Mouse (Mus musculus): ENCODE data around the gene Tldc1. TPM values are rescaled to one million over a fixed set of nuclear protein-coding genes. Genes with fewer than 3 reads are reported as not detected.
A peak's percentile ranks its signal among the peaks of the same experiment; 100 is the strongest.

Gene Tldc1
- total and polyA plus RNA-seq, 2 experiments from 2014 or later: 9.4 to 21.0 TPM

DNA sequence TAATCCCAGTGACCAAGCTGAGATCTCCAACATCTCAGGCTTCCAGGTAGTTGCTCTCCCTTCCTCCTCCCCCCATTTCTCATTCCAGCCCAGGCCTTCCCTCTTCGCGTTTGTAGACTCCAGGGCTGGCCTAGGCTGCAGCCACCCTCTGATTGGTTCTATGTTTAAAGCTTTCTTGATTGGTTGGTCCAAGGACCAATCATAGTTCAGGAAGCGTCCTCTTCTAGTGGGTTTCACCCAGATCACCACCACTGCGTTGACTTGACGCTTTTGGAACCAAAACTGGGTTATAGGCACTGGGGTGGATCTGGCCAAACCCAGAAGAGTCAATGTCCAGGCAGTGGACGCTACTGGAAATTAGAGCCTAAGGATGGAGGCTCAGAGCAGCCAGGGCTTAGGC lies 55.9 kb downstream of the Tldc1 start:
- no peak overlapping the region for H3K4me2 ChIP-seq (ENCODE audit: low read depth)
- no peak overlapping the region for H3K4me3 ChIP-seq (ENCODE audit: low read depth, low read length)
- ATAC-seq (no peak), DNase-seq (no peak)
- no peaks in the 10 kb centered on the region for H3K4me1 ChIP-seq (ENCODE audit: insufficient read depth)
- 52% methylated on average over 6 of the region's 6 CpGs for WGBS
- H3K27me3 ChIP-seq (ENCODE audit: insufficient read depth, low read length): no peaks in the 10 kb centered on the region
- no peak overlapping the region for H3K27ac ChIP-seq (ENCODE audit: low read depth, low read length)
- no peaks in the 10 kb centered on the region for H3K9me3 ChIP-seq (ENCODE audit: low read length)
- no peak overlapping the region for H3K9ac ChIP-seq
- H3K36me3 ChIP-seq (ENCODE audit: insufficient read depth): no peaks in the 10 kb centered on the region
- no peak for TF ChIP-seq CTCF (IDR thresholded peaks at IDR 0.05; ENCODE audit: low read depth)

DNA sequence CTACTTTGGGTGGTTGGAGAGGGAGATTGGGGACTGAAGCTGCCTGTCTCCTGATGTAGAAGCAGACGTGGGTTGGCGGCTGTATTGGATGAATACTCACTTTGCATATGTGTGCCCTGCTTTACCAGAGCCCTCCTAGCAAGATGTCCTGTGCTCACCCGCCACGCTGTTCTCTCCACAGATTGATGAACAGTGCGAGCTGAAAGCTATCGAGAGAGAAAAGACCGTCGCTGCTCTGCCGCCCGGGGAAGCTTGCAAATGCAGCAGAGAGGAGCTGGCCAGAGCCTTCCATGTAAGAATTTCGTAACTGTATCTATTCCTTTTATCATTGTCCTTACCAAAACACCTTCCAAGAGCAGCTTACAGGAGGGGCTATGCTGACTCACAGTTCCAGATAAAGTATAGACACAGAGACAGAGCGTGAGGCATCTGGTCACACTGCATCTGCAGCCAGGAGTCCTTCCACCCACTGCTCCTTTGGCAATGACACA lies 59.2 kb downstream of the Tldc1 start:
- ATAC-seq (no peak), DNase-seq (no peak)
- Histone ChIP-seq H3K4me2 (ENCODE audit: low read depth) (no peak overlapping the region), H3K27ac (ENCODE audit: low read depth, low read length) (no peak overlapping the region), H3K9ac (no peak overlapping the region), H3K4me1 (ENCODE audit: insufficient read depth) (no peaks in the 10 kb centered on the region), H3K27me3 (ENCODE audit: insufficient read depth, low read length) (no peaks in the 10 kb centered on the region), H3K36me3 (ENCODE audit: insufficient read depth) (no peaks in the 10 kb centered on the region), H3K9me3 (ENCODE audit: low read length) (no peaks in the 10 kb centered on the region), H3K4me3 (ENCODE audit: low read depth, low read length) (no peak overlapping the region)
- WGBS: 73% methylated on average over 12 of the region's 12 CpGs
- no peak for TF ChIP-seq CTCF (IDR thresholded peaks at IDR 0.05; ENCODE audit: low read depth)

DNA sequence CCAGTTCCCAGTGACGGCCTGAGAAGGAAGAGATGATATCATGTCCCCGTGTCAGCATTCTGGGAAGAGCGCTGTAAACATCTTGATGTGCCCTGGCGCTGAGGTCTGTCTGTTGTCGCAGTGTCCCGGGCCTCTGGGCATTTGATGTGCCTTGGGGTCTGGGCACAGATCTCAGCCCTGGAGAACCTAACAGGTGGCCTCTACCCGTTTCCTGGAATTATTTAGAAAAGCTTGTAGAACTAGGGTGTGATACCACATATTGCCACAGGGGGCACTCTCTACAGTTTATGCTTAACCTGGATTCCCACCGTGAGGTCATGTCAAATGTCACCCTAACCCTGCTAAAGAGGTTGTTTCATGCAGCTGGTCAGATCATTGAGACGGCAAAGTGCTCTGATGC lies 60.5 kb downstream of the Tldc1 start:
- Histone ChIP-seq H3K4me2 (ENCODE audit: low read depth) (no peak overlapping the region), H3K36me3 (ENCODE audit: insufficient read depth) (no peaks in the 10 kb centered on the region), H3K9ac (no peak overlapping the region), H3K27ac (ENCODE audit: low read depth, low read length) (no peak overlapping the region), H3K4me1 (ENCODE audit: insufficient read depth) (no peaks in the 10 kb centered on the region), H3K4me3 (ENCODE audit: low read depth, low read length) (no peak overlapping the region), H3K9me3 (ENCODE audit: low read length) (no peaks in the 10 kb centered on the region), H3K27me3 (ENCODE audit: insufficient read depth, low read length) (no peaks in the 10 kb centered on the region)
- no peak for DNase-seq
- 61% methylated on average over 9 of the region's 9 CpGs for WGBS
- no peak for ATAC-seq
- TF ChIP-seq CTCF (IDR thresholded peaks at IDR 0.05; ENCODE audit: low read depth): peak; percentile 73

DNA sequence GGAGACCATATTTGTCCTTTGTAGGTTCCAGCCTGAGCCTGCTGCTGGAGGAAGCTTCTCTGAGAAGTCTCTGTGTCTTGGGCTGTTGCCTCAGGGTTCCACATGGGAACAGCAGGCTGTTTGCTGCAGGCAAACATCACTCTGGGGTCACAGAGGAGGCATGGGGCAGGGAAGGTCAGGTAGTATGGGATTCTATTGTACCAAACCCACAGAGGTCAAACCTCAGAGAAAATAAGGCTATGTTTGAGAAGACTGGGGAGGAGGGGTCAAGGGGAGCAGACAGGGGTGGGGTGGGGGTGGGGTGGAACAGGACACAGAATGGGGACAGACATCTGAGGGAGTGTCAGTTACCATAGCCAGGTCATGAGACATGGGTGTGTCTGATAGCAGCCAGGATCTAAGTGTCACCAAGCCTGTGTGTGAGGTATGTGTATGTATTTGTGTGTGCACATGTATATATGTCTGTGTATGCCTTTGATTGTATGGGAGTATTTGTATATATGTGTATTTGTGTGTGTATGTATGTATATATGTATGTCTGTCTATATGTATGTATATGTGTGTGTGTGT lies 61.4 kb downstream of the Tldc1 start:
- no peak overlapping the region for H3K4me2 ChIP-seq (ENCODE audit: low read depth)
- H3K4me3 ChIP-seq (ENCODE audit: low read depth, low read length): no peak overlapping the region
- no peaks in the 10 kb centered on the region for H3K9me3 ChIP-seq (ENCODE audit: low read length)
- no peaks in the 10 kb centered on the region for H3K27me3 ChIP-seq (ENCODE audit: insufficient read depth, low read length)
- H3K27ac ChIP-seq (ENCODE audit: low read depth, low read length): no peak overlapping the region
- DNase-seq (no peak), ATAC-seq (no peak)
- H3K9ac ChIP-seq: no peak overlapping the region
- H3K4me1 ChIP-seq (ENCODE audit: insufficient read depth): no peaks in the 10 kb centered on the region
- H3K36me3 ChIP-seq (ENCODE audit: insufficient read depth): no peaks in the 10 kb centered on the region
- no peak for TF ChIP-seq CTCF (IDR thresholded peaks at IDR 0.05; ENCODE audit: low read depth)

DNA sequence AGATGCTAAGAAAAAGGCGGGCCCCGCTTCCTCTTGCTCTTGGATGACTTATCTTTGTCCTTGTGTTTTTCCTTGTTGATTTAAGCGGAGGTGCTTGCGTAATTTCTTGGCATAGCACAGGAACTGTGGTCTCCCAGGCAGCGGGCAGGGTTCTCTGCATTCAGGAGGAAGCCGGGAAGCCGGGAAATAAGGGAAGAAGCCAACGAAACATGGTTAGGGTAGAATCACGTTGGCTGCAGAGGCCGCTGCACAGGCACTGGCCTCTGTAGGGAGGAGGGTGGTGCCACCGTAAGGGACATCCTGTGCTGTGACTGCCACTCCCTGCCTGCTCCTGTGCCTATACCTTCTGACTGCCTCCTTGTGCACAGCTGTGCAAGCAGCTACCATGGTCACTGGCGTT lies 63.0 kb downstream of the Tldc1 start:
- TF ChIP-seq CTCF (IDR thresholded peaks at IDR 0.05; ENCODE audit: low read depth): no peak
- no peak overlapping the region for H3K9ac ChIP-seq
- no peak for ATAC-seq
- no peak overlapping the region for H3K27ac ChIP-seq (ENCODE audit: low read depth, low read length)
- H3K4me1 ChIP-seq (ENCODE audit: insufficient read depth): no peaks in the 10 kb centered on the region
- H3K4me3 ChIP-seq (ENCODE audit: low read depth, low read length): no peak overlapping the region
- no peaks in the 10 kb centered on the region for H3K36me3 ChIP-seq (ENCODE audit: insufficient read depth)
- WGBS: 72% methylated on average over 12 of the region's 12 CpGs
- DNase-seq: no peak
- H3K4me2 ChIP-seq (ENCODE audit: low read depth): no peak overlapping the region
- H3K9me3 ChIP-seq (ENCODE audit: low read length): no peaks in the 10 kb centered on the region
- H3K27me3 ChIP-seq (ENCODE audit: insufficient read depth, low read length): no peaks in the 10 kb centered on the region

DNA sequence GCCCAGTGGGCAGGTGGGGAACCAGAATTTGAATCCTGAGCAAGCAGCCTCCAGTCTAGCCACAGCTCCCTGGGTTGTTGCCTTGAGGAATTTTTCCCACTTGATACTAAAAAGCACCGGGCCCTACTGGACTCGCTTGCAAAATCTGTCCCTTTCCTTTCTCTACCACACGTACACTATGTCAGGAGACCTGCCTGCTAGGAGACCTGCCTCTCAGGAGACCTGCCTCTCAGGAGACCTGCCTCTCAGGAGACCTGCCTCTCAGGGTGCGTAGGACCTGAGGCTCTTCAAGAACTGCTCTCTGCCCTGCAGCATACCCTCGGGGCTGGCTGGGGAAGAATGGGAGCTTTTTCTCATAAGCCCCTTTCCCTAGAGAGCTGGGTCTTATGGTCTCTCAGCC lies 64.8 kb downstream of the Tldc1 start:
- DNase-seq (no peak), ATAC-seq (no peak)
- Histone ChIP-seq H3K9ac (no peak overlapping the region), H3K27ac (ENCODE audit: low read depth, low read length) (no peak overlapping the region), H3K4me1 (ENCODE audit: insufficient read depth) (no peaks in the 10 kb centered on the region), H3K4me3 (ENCODE audit: low read depth, low read length) (no peak overlapping the region), H3K9me3 (ENCODE audit: low read length) (no peaks in the 10 kb centered on the region), H3K4me2 (ENCODE audit: low read depth) (no peak overlapping the region), H3K27me3 (ENCODE audit: insufficient read depth, low read length) (no peaks in the 10 kb centered on the region), H3K36me3 (ENCODE audit: insufficient read depth) (no peaks in the 10 kb centered on the region)
- no peak for TF ChIP-seq CTCF (IDR thresholded peaks at IDR 0.05; ENCODE audit: low read depth)
- 72% methylated on average over 5 of the region's 5 CpGs for WGBS

DNA sequence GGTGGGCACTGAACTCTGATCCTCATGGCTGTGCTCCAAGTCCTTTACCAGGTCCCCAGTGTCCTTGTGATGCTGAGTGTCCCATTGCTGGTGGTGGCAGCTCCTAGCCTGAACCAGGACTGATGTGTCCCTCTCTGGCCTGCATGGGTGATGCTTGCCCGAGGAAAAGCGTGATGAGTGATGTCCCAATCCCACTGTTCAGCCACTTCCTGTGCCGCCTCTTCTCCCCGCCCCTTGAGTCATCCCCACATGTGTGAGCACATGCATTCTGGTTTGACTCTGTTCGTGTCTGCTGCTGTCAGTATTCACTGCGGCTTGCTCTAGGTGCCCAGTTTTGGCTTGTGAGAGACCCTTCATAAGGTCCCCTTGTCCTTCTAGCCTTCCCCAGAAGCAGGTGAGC lies 66.0 kb downstream of the Tldc1 start:
- H3K9ac ChIP-seq: no peak overlapping the region

More for the DNA sequence above, 66.0 kb downstream of the Tldc1 start:
- no peak for ATAC-seq
- no peak overlapping the region for H3K4me2 ChIP-seq (ENCODE audit: low read depth)
- no peak for DNase-seq
- no peaks in the 10 kb centered on the region for H3K27me3 ChIP-seq (ENCODE audit: insufficient read depth, low read length)
- no peaks in the 10 kb centered on the region for H3K4me1 ChIP-seq (ENCODE audit: insufficient read depth)
- no peaks in the 10 kb centered on the region for H3K9me3 ChIP-seq (ENCODE audit: low read length)
- H3K36me3 ChIP-seq (ENCODE audit: insufficient read depth): no peaks in the 10 kb centered on the region
- WGBS: 87% methylated on average over 6 of the region's 6 CpGs
- no peak overlapping the region for H3K27ac ChIP-seq (ENCODE audit: low read depth, low read length)
- H3K4me3 ChIP-seq (ENCODE audit: low read depth, low read length): no peak overlapping the region
- TF ChIP-seq CTCF (IDR thresholded peaks at IDR 0.05; ENCODE audit: low read depth): no peak

Other genes with a start within 250 kb of the Tldc1 start
- 72.4 and 75.5 TPM in 2 replicates for gene Mbtps1, start 219.7 kb downstream of the Tldc1 start, total RNA-seq (2014; rRNA removed)
- gene Mbtps1, start 219.7 kb downstream of the Tldc1 start, polyA plus RNA-seq (2015; fragmentation: Nextera tagmentation; extraction: Ambion mirVana): 37.7 and 48.0 TPM in 2 replicates
- 144 and 158 TPM in 2 replicates for gene Hsdl1, start 203.2 kb downstream of the Tldc1 start, total RNA-seq (2014; rRNA removed)
- 144 and 164 TPM in 2 replicates for gene Hsdl1, start 203.2 kb downstream of the Tldc1 start, polyA plus RNA-seq (2015; fragmentation: Nextera tagmentation; extraction: Ambion mirVana)
- gene Dnaaf1, start 203.2 kb downstream of the Tldc1 start, total RNA-seq (2014; rRNA removed): 0.08 TPM in 1 of 2 replicates, not detected in the other
- 0.38 and 0.98 TPM in 2 replicates for gene Dnaaf1, start 203.2 kb downstream of the Tldc1 start, polyA plus RNA-seq (2015; fragmentation: Nextera tagmentation; extraction: Ambion mirVana)
- 17.6 and 21.1 TPM in 2 replicates for gene Taf1c, start 173.2 kb downstream of the Tldc1 start, total RNA-seq (2014; rRNA removed)
- 10.1 and 10.9 TPM in 2 replicates for gene Taf1c, start 173.2 kb downstream of the Tldc1 start, polyA plus RNA-seq (2015; fragmentation: Nextera tagmentation; extraction: Ambion mirVana)
- not detected in 2 replicates for gene Adad2, start 165.7 kb downstream of the Tldc1 start, total RNA-seq (2014; rRNA removed)
- gene Adad2, start 165.7 kb downstream of the Tldc1 start, polyA plus RNA-seq (2015; fragmentation: Nextera tagmentation; extraction: Ambion mirVana): 0.09 and 0.16 TPM in 2 replicates
- 0.38 and 1.5 TPM in 2 replicates for gene Kcng4, start 142.7 kb downstream of the Tldc1 start, total RNA-seq (2014; rRNA removed)
- 0.34 and 0.90 TPM in 2 replicates for gene Kcng4, start 142.7 kb downstream of the Tldc1 start, polyA plus RNA-seq (2015; fragmentation: Nextera tagmentation; extraction: Ambion mirVana)
- gene Wfdc1, start 112.1 kb downstream of the Tldc1 start, total RNA-seq (2014; rRNA removed): 8.6 and 8.9 TPM in 2 replicates
- 8.3 and 9.0 TPM in 2 replicates for gene Wfdc1, start 112.1 kb downstream of the Tldc1 start, polyA plus RNA-seq (2015; fragmentation: Nextera tagmentation; extraction: Ambion mirVana)
- gene Atp2c2, start 78.4 kb downstream of the Tldc1 start, total RNA-seq (2014; rRNA removed): not detected in 2 replicates
- 0.15 and 0.22 TPM in 2 replicates for gene Atp2c2, start 78.4 kb downstream of the Tldc1 start, polyA plus RNA-seq (2015; fragmentation: Nextera tagmentation; extraction: Ambion mirVana)
- 177 and 224 TPM in 2 replicates for gene Cotl1, start 62.1 kb upstream of the Tldc1 start, total RNA-seq (2014; rRNA removed)
- gene Cotl1, start 62.1 kb upstream of the Tldc1 start, polyA plus RNA-seq (2015; fragmentation: Nextera tagmentation; extraction: Ambion mirVana): 134 and 156 TPM in 2 replicates
- 18.7 and 23.0 TPM in 2 replicates for gene Klhl36, start 83.8 kb upstream of the Tldc1 start, total RNA-seq (2014; rRNA removed)
- gene Klhl36, start 83.8 kb upstream of the Tldc1 start, polyA plus RNA-seq (2015; fragmentation: Nextera tagmentation; extraction: Ambion mirVana): 18.0 and 20.3 TPM in 2 replicates
- gene Usp10, start 131.9 kb upstream of the Tldc1 start, total RNA-seq (2014; rRNA removed): 68.1 and 77.3 TPM in 2 replicates
- 89.6 and 106 TPM in 2 replicates for gene Usp10, start 131.9 kb upstream of the Tldc1 start, polyA plus RNA-seq (2015; fragmentation: Nextera tagmentation; extraction: Ambion mirVana)
- 43.2 and 51.3 TPM in 2 replicates for gene Gm20388, start 132.4 kb upstream of the Tldc1 start, total RNA-seq (2014; rRNA removed)
- gene Gm20388, start 132.4 kb upstream of the Tldc1 start, polyA plus RNA-seq (2015; fragmentation: Nextera tagmentation; extraction: Ambion mirVana): not detected in 2 replicates
- gene Crispld2, start 214.0 kb upstream of the Tldc1 start, total RNA-seq (2014; rRNA removed): 2.8 and 11.0 TPM in 2 replicates
- 2.1 and 2.5 TPM in 2 replicates for gene Crispld2, start 214.0 kb upstream of the Tldc1 start, polyA plus RNA-seq (2015; fragmentation: Nextera tagmentation; extraction: Ambion mirVana)

Measured in forebrain, postnatal 0 days (tissue).